Mouse (Mus musculus): ENCODE measurements around the gene Twf1. TPM values are rescaled to one million over a fixed set of nuclear protein-coding genes. Genes with fewer than 3 reads are reported as not detected.
A peak's percentile ranks its signal among the peaks of the same experiment; 100 is the strongest.

Gene Twf1
- polyA plus RNA-seq, 1 experiment from 2014 or later: 94.9 TPM

GRCm38 (mm10) chr15:94607768-94608167 lies 18.1 kb upstream of the Twf1 start:
- H3K4me1 ChIP-seq (ENCODE audit: control insufficient read depth, insufficient read depth, low read length): no peaks in the 10 kb centered on the region
- no peaks in the 10 kb centered on the region for H3K36me3 ChIP-seq (ENCODE audit: control insufficient read depth, insufficient read depth, low read length)
- no peak overlapping the region for H3K4me3 ChIP-seq (replicated peaks; ENCODE audit: low read length)
- no peak overlapping the region for H3K9ac ChIP-seq (ENCODE audit: low read length)
- H3K27ac ChIP-seq (ENCODE audit: low read length): no peak overlapping the region
- no peak overlapping the region for H3K4me2 ChIP-seq (ENCODE audit: low read depth, low read length)
- no peaks in the 10 kb centered on the region for H3K9me3 ChIP-seq (replicated peaks; ENCODE audit: control insufficient read depth, low read length)
- WGBS: 93% methylated on average over 8 of the region's 8 CpGs
- H3K27me3 ChIP-seq (ENCODE audit: control insufficient read depth, insufficient read depth, low read length): no peaks in the 10 kb centered on the region
- ATAC-seq (ENCODE audit: insufficient read depth, low FRiP score): no peak

- 61% methylated on average over 3 of the region's 3 CpGs for WGBS
- Histone ChIP-seq H3K27ac (ENCODE audit: low read length) (no peak overlapping the region), H3K9me3 (replicated peaks; ENCODE audit: control insufficient read depth, low read length) (no peaks in the 10 kb centered on the region), H3K27me3 (ENCODE audit: control insufficient read depth, insufficient read depth, low read length) (no peaks in the 10 kb centered on the region), H3K36me3 (ENCODE audit: control insufficient read depth, insufficient read depth, low read length) (no peaks in the 10 kb centered on the region), H3K9ac (ENCODE audit: low read length) (no peak overlapping the region), H3K4me2 (ENCODE audit: low read depth, low read length) (no peak overlapping the region), H3K4me3 (replicated peaks; ENCODE audit: low read length) (no peak overlapping the region), H3K4me1 (ENCODE audit: control insufficient read depth, insufficient read depth, low read length) (no peaks in the 10 kb centered on the region)
- ATAC-seq (ENCODE audit: insufficient read depth, low FRiP score): no peak
Measured at GRCm38 (mm10) chr15:94602441-94602840, 12.8 kb upstream of the Twf1 start.

DNA sequence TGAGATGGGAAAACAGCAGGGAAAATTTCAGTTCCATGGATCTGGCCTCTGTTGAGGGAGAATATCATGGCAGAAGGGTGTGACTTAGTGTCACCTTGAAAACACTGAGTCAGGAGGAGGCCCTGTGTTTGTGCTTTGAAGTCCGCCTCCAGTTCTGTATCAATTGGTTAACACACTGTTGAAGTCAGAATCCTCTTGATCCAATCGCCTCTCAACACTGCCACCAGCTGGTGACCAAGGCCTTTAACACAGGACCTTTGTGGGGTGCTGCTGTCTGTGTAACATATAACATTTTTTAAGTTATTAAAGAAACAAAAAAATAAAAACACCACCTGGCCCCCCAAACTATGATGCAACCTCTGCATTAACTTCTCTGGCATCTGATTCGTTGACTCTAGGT lies 11.7 kb upstream of the Twf1 start:
- 19% methylated on average over 3 of the region's 3 CpGs for WGBS
- ATAC-seq (ENCODE audit: insufficient read depth, low FRiP score): no peak
- Histone ChIP-seq H3K9me3 (replicated peaks; ENCODE audit: control insufficient read depth, low read length) (no peaks in the 10 kb centered on the region), H3K27ac (ENCODE audit: low read length) (no peak overlapping the region), H3K27me3 (ENCODE audit: control insufficient read depth, insufficient read depth, low read length) (no peaks in the 10 kb centered on the region), H3K36me3 (ENCODE audit: control insufficient read depth, insufficient read depth, low read length) (no peaks in the 10 kb centered on the region), H3K4me2 (ENCODE audit: low read depth, low read length) (no peak overlapping the region), H3K4me3 (replicated peaks; ENCODE audit: low read length) (no peak overlapping the region), H3K9ac (ENCODE audit: low read length) (no peak overlapping the region), H3K4me1 (ENCODE audit: control insufficient read depth, insufficient read depth, low read length) (no peaks in the 10 kb centered on the region)

- no peak overlapping the region for H3K4me2 ChIP-seq (ENCODE audit: low read depth, low read length)
- no peaks in the 10 kb centered on the region for H3K9me3 ChIP-seq (replicated peaks; ENCODE audit: control insufficient read depth, low read length)
- H3K27me3 ChIP-seq (ENCODE audit: control insufficient read depth, insufficient read depth, low read length): no peaks in the 10 kb centered on the region
- H3K4me1 ChIP-seq (ENCODE audit: control insufficient read depth, insufficient read depth, low read length): no peaks in the 10 kb centered on the region
- no peak overlapping the region for H3K4me3 ChIP-seq (replicated peaks; ENCODE audit: low read length)
- H3K9ac ChIP-seq (ENCODE audit: low read length): no peak overlapping the region
- no peaks in the 10 kb centered on the region for H3K36me3 ChIP-seq (ENCODE audit: control insufficient read depth, insufficient read depth, low read length)
- no peak for ATAC-seq (ENCODE audit: insufficient read depth, low FRiP score)
- 80% methylated on average over 11 of the region's 11 CpGs for WGBS
- no peak overlapping the region for H3K27ac ChIP-seq (ENCODE audit: low read length)
Measured at GRCm38 (mm10) chr15:94600145-94600707, 10.5 kb upstream of the Twf1 start.

GRCm38 (mm10) chr15:94593586-94593985 lies 3.9 kb upstream of the Twf1 start:
- Histone ChIP-seq H3K9ac (ENCODE audit: low read length) (no peak overlapping the region), H3K9me3 (replicated peaks; ENCODE audit: control insufficient read depth, low read length) (no peaks in the 10 kb centered on the region), H3K27me3 (ENCODE audit: control insufficient read depth, insufficient read depth, low read length) (no peaks in the 10 kb centered on the region), H3K4me2 (ENCODE audit: low read depth, low read length) (no peak overlapping the region), H3K4me1 (ENCODE audit: control insufficient read depth, insufficient read depth, low read length) (0 out of 2 replicates have a peak, but pooled peaks cover 2% of the 10 kb centered on the region), H3K27ac (ENCODE audit: low read length) (no peak overlapping the region), H3K36me3 (ENCODE audit: control insufficient read depth, insufficient read depth, low read length) (no peaks in the 10 kb centered on the region), H3K4me3 (replicated peaks; ENCODE audit: low read length) (no peak overlapping the region)
- 61% methylated on average over 1 of the region's 1 CpGs for WGBS
- no peak for ATAC-seq (ENCODE audit: insufficient read depth, low FRiP score)

DNA sequence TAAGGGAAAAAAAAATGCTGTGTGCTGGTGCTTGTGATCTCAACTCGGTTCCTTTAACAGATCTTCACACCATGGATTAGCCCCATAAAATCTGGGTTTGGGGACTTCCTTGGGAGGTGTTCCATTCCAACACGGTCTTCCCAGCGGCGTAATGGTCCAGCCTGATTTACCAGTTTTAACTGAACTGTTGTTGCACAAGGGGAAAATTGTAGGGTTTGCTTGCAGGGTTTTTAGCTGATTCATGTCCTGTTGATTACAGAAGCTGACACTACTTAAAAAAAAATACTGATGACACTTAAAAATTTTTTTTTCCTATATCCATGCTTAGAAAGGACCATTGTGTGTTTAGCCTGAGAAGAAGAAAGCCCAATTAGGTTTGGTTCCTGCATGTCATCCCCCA lies 1.7 kb upstream of the Twf1 start:
- no peak overlapping the region for H3K27ac ChIP-seq (ENCODE audit: low read length)
- no peak overlapping the region for H3K4me2 ChIP-seq (ENCODE audit: low read depth, low read length)
- H3K4me3 ChIP-seq (replicated peaks; ENCODE audit: low read length): no peak overlapping the region
- no peak overlapping the region for H3K9ac ChIP-seq (ENCODE audit: low read length)
- WGBS: 79% methylated on average over 4 of the region's 4 CpGs
- H3K36me3 ChIP-seq (ENCODE audit: control insufficient read depth, insufficient read depth, low read length): 0 out of 2 replicates have a peak, but pooled peaks cover under 1% of the 10 kb centered on the region
- peaks cover 2% of the 10 kb centered on the region; the same call in 1 of the 2 replicates for H3K4me1 ChIP-seq (ENCODE audit: control insufficient read depth, insufficient read depth, low read length)
- no peaks in the 10 kb centered on the region for H3K27me3 ChIP-seq (ENCODE audit: control insufficient read depth, insufficient read depth, low read length)
- no peaks in the 10 kb centered on the region for H3K9me3 ChIP-seq (replicated peaks; ENCODE audit: control insufficient read depth, low read length)
- no peak for ATAC-seq (ENCODE audit: insufficient read depth, low FRiP score)

DNA sequence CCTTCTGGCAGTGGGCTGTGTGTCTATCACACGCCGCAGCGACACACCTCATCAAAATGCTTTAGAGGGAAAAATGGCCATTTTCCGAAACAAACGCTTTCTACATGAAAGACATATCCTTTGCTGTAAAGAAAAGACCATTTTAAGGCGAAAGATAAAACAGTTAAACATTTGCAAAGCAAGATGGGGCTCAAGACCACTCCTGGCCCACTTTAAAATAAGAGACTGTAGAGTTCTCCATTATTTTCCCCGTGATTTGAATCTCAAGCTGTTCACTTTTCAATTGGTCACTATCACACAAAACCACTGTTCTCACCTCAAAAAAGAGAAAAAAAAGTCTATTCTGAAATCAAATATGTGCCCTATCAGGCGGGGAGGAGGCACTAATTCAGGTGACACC lies 394 bp upstream of the Twf1 start:
- Histone ChIP-seq H3K27ac (ENCODE audit: low read length) (no peak overlapping the region), H3K4me1 (ENCODE audit: control insufficient read depth, insufficient read depth, low read length) (peaks cover 2% of the 10 kb centered on the region; the same call in 1 of the 2 replicates), H3K36me3 (ENCODE audit: control insufficient read depth, insufficient read depth, low read length) (peaks cover 8% of the 10 kb centered on the region; the same call in 1 of the 2 replicates), H3K27me3 (ENCODE audit: control insufficient read depth, insufficient read depth, low read length) (no peaks in the 10 kb centered on the region), H3K9ac (ENCODE audit: low read length) (peak overlapping the region; percentile 60), H3K9me3 (replicated peaks; ENCODE audit: control insufficient read depth, low read length) (no peaks in the 10 kb centered on the region), H3K4me2 (ENCODE audit: low read depth, low read length) (peak overlapping the region; percentile 60), H3K4me3 (replicated peaks; ENCODE audit: low read length) (peak overlapping the region; percentile 71)
- no peak for ATAC-seq (ENCODE audit: insufficient read depth, low FRiP score)
- 10% methylated on average over 8 of the region's 8 CpGs for WGBS

- Histone ChIP-seq H3K36me3 (ENCODE audit: control insufficient read depth, insufficient read depth, low read length) (peaks cover 22% of the 10 kb centered on the region; the same call in 1 of the 2 replicates), H3K4me3 (replicated peaks; ENCODE audit: low read length) (no peak overlapping the region), H3K9me3 (replicated peaks; ENCODE audit: control insufficient read depth, low read length) (no peaks in the 10 kb centered on the region), H3K9ac (ENCODE audit: low read length) (no peak overlapping the region), H3K4me1 (ENCODE audit: control insufficient read depth, insufficient read depth, low read length) (peaks cover 2% of the 10 kb centered on the region; the same call in 1 of the 2 replicates), H3K27ac (ENCODE audit: low read length) (no peak overlapping the region), H3K27me3 (ENCODE audit: control insufficient read depth, insufficient read depth, low read length) (no peaks in the 10 kb centered on the region), H3K4me2 (ENCODE audit: low read depth, low read length) (peak overlapping the region; percentile 75)
- no peak for ATAC-seq (ENCODE audit: insufficient read depth, low FRiP score)
- WGBS: 79% methylated on average over 9 of the region's 9 CpGs
Measured at GRCm38 (mm10) chr15:94587826-94588715, 1.6 kb downstream of the Twf1 start.

- H3K9ac ChIP-seq (ENCODE audit: low read length): no peak overlapping the region
- H3K4me3 ChIP-seq (replicated peaks; ENCODE audit: low read length): no peak overlapping the region
- H3K27ac ChIP-seq (ENCODE audit: low read length): no peak overlapping the region
- H3K4me1 ChIP-seq (ENCODE audit: control insufficient read depth, insufficient read depth, low read length): no peaks in the 10 kb centered on the region; the same call in 1 of the 2 replicates
- peaks cover 30% of the 10 kb centered on the region for H3K36me3 ChIP-seq (ENCODE audit: control insufficient read depth, insufficient read depth, low read length)
- no peaks in the 10 kb centered on the region for H3K27me3 ChIP-seq (ENCODE audit: control insufficient read depth, insufficient read depth, low read length)
- no peaks in the 10 kb centered on the region for H3K9me3 ChIP-seq (replicated peaks; ENCODE audit: control insufficient read depth, low read length)
- no peak overlapping the region for H3K4me2 ChIP-seq (ENCODE audit: low read depth, low read length)
- WGBS: 84% methylated on average over 4 of the region's 4 CpGs
- no peak for ATAC-seq (ENCODE audit: insufficient read depth, low FRiP score)
Measured at GRCm38 (mm10) chr15:94584738-94585137, 5.0 kb downstream of the Twf1 start.
